Mouse (Mus musculus) cortical plate, adult 2 months (tissue): ENCODE data around the gene Tomm40.

Experiments
- CTCF ChIP-seq: fragments of 200-500 bp; IDR thresholded peaks from 2 replicates; pipeline ENCODE4 v1.5.1; 2011; ENCODE audit warnings: mild to moderate bottlenecking, control low read depth, low read length; ENCODE audit not compliant: insufficient read depth; ENCODE audit errors: extremely low read depth
- POLR2A ChIP-seq: fragments of 200-500 bp; IDR thresholded peaks from 2 replicates; pipeline ENCODE4 v1.6.1; 2011; ENCODE audit warnings: mild to moderate bottlenecking, low read length, control low read depth; ENCODE audit not compliant: insufficient read depth; ENCODE audit errors: extremely low read depth

GRCm38 (mm10) chr7:19691434-19691833 is 23.8 kb downstream of the Tomm40 start:
- TF ChIP-seq CTCF, result no peak
- TF ChIP-seq POLR2A, result no peak
